Mouse (Mus musculus) midbrain, embryonic 10.5 days (tissue): ENCODE data around the gene Zdhhc22. TPM values are rescaled to one million over a fixed set of nuclear protein-coding genes. Genes with fewer than 3 reads are reported as not detected.

Experiments used
- DNase-seq: peaks from one replicate; pipeline ENCODE4 v3.0.0-alpha.2; 2017; ENCODE audit warnings: low spot score
- H3K27ac ChIP-seq: fragments of 300-500 bp; sonication (generic); replicated peaks from 2 replicates; pipeline ENCODE4 v1.5.1; 2016; ENCODE audit warnings: mild to moderate bottlenecking
- H3K27me3 ChIP-seq: fragments of 300-500 bp; sonication (generic); 2 replicates; pipeline ENCODE4 v1.6.1; 2016; ENCODE audit warnings: low read depth, mild to moderate bottlenecking; ENCODE audit not compliant: poor library complexity, severe bottlenecking
- H3K36me3 ChIP-seq: fragments of 300-500 bp; sonication (generic); 2 replicates; pipeline ENCODE4 v1.6.1; 2016; ENCODE audit warnings: mild to moderate bottlenecking, moderate library complexity
- H3K4me1 ChIP-seq: fragments of 300-500 bp; sonication (generic); 2 replicates; pipeline ENCODE4 v1.6.1; 2016
- H3K4me3 ChIP-seq: fragments of 300-500 bp; sonication (generic); 2 replicates; pipeline ENCODE4 v1.5.1; 2016; ENCODE audit warnings: mild to moderate bottlenecking, moderate library complexity
- H3K9me3 ChIP-seq: fragments of 300-500 bp; sonication (generic); replicated peaks from 2 replicates; pipeline ENCODE4 v1.6.1; 2016; ENCODE audit warnings: mild to moderate bottlenecking
- WGBS: fragments of 180-500 bp; shearing (Covaris S2); methylation state at CpG from one replicate; pipeline ENCODE4 v1.1.7; 2016; 5-methylcytosine and 5-hydroxymethylcytosine counted together
- polyA plus RNA-seq: library from polyadenylated mRNA; unstranded; fragments of >200 nt; fragmentation: Nextera tagmentation; extraction: Ambion mirVana; gene quantifications from 2 replicates; pipeline ENCODE4 v1.2.1, GENCODE M21; 2016

The Zdhhc22 gene
- polyA plus RNA-seq, 1 experiment from 2014 or later = 0.15 TPM

DNA sequence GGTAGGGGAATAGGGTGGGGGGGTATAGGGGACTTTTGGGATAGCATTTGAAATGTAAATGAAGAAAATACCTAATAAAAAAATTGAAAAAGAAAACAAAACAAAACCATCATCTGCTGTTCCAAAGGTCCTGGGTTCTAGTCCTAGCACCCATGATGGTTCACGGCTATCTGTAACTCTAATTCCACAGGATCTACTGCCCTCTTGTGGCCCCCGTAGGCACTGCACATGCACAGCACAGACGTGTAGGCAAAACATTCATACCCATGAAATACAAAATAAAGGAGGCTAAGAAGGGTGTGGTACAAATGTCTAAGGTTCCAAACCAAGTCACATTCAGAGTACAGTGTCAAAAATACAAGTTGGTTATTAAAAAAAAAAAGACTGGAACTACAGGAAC is 26.8 kb upstream of the Zdhhc22 start:
- peak; percentile 22 for DNase-seq
- no peak overlapping the region for H3K4me3 ChIP-seq
- H3K9me3 ChIP-seq = no peaks in the 10 kb centered on the region
- no peak overlapping the region for H3K27ac ChIP-seq
- H3K36me3 ChIP-seq = no peaks in the 10 kb centered on the region
- WGBS = 44% methylated on average over 3 of the region's 3 CpGs
- H3K27me3 ChIP-seq = no peaks in the 10 kb centered on the region
- H3K4me1 ChIP-seq = no peaks in the 10 kb centered on the region

DNA sequence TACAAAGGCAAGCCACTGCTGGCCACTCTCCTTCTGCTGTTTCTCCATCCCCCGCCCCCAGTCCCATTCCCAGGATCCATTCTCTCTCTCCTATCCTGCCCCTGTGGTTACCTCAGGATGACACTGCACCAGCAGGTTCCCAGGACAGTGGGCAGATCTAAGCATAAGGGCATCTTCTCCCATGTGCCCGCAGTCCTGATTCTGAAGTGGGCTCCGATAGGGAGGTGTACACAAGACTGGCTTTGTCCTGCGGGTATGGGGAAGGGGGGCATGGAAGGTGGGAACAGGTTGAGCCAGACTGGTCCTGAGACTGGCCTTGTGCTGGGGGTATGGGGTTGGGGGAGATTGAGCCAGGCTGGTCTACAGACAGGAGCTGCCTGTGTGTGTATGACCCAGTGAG is 14.4 kb upstream of the Zdhhc22 start:
- Histone ChIP-seq H3K9me3 (no peaks in the 10 kb centered on the region), H3K27ac (no peak overlapping the region), H3K4me3 (no peak overlapping the region), H3K4me1 (peaks cover 24% of the 10 kb centered on the region), H3K27me3 (no peaks in the 10 kb centered on the region), H3K36me3 (no peaks in the 10 kb centered on the region)
- DNase-seq = no peak
- WGBS = 87% methylated on average over 4 of the region's 4 CpGs

- no peaks in the 10 kb centered on the region for H3K36me3 ChIP-seq
- H3K9me3 ChIP-seq = no peaks in the 10 kb centered on the region
- 63% methylated on average over 3 of the region's 3 CpGs for WGBS
- H3K4me3 ChIP-seq = no peak overlapping the region
- no peaks in the 10 kb centered on the region for H3K27me3 ChIP-seq
- peaks cover 26% of the 10 kb centered on the region for H3K4me1 ChIP-seq
- no peak for DNase-seq
- no peak overlapping the region for H3K27ac ChIP-seq
Measured at GRCm38 (mm10) chr12:87003606-87004005, 13.4 kb upstream of the Zdhhc22 start.

GRCm38 (mm10) chr12:87002815-87003214 is 12.6 kb upstream of the Zdhhc22 start:
- WGBS = 75% methylated on average over 7 of the region's 7 CpGs
- DNase-seq = no peak

GRCm38 (mm10) chr12:87002209-87002608 is 12.0 kb upstream of the Zdhhc22 start:
- H3K4me3 ChIP-seq = no peak overlapping the region
- no peaks in the 10 kb centered on the region for H3K27me3 ChIP-seq
- 68% methylated on average over 7 of the region's 7 CpGs for WGBS
- no peaks in the 10 kb centered on the region for H3K9me3 ChIP-seq
- H3K27ac ChIP-seq = no peak overlapping the region
- no peaks in the 10 kb centered on the region for H3K36me3 ChIP-seq
- DNase-seq = no peak
- H3K4me1 ChIP-seq = peaks cover 26% of the 10 kb centered on the region

More at GRCm38 (mm10) chr12:87002815-87003214, 12.6 kb upstream of the Zdhhc22 start:
- Histone ChIP-seq H3K27me3 (no peaks in the 10 kb centered on the region), H3K9me3 (no peaks in the 10 kb centered on the region), H3K4me3 (no peak overlapping the region), H3K27ac (no peak overlapping the region), H3K4me1 (peaks cover 26% of the 10 kb centered on the region), H3K36me3 (no peaks in the 10 kb centered on the region)

- H3K9me3 ChIP-seq = no peaks in the 10 kb centered on the region
- H3K4me3 ChIP-seq = no peak overlapping the region
- 59% methylated on average over 6 of the region's 6 CpGs for WGBS
- DNase-seq = no peak
- H3K27ac ChIP-seq = no peak overlapping the region
- no peaks in the 10 kb centered on the region for H3K36me3 ChIP-seq
- H3K4me1 ChIP-seq = peaks cover 25% of the 10 kb centered on the region
- H3K27me3 ChIP-seq = no peaks in the 10 kb centered on the region
Measured at GRCm38 (mm10) chr12:87000840-87001176, 10.6 kb upstream of the Zdhhc22 start.

DNA sequence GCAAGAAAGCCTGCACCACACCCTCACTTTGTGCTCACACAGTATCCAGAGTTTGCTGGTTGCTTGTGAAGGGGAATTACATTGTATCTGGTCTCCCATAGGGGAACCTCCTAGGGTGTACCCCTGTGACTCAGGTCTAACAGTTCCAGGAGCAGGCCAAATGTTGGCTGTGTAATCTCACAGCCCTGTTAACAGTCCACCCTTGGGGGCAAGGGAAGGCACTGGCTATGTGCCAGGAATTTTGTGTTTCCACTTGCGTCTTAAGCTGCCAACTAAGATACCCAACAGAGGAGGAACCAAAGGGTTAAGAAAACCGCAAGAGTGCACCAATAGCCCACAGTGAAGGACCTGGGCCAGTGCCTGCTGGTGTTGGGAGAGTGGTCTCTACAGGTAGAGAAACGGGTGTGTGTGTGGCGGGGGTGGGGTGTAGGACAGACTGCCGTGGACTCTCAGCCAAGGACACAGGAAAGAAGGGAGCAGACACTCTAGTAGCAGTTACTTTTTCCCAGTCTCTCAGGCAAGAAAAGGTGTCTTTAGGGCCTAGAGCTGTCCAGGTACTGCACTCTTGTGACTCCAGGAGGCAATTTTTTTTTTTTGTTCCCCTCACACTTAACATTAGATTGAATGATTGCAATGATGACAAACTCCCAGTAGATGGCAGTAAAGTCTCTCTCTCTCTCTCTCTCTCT is 10.1 kb upstream of the Zdhhc22 start:
- 63% methylated on average over 5 of the region's 5 CpGs for WGBS
- Histone ChIP-seq H3K27ac (no peak overlapping the region), H3K4me3 (no peak overlapping the region), H3K9me3 (no peaks in the 10 kb centered on the region), H3K4me1 (peaks cover 20% of the 10 kb centered on the region), H3K36me3 (no peaks in the 10 kb centered on the region), H3K27me3 (peaks cover 1% of the 10 kb centered on the region; the same call in 1 of the 2 replicates)
- no peak for DNase-seq

- 77% methylated on average over 10 of the region's 10 CpGs for WGBS
- Histone ChIP-seq H3K9me3 (no peaks in the 10 kb centered on the region), H3K27me3 (peaks cover 10% of the 10 kb centered on the region; the same call in 1 of the 2 replicates), H3K4me3 (no peak overlapping the region), H3K27ac (no peak overlapping the region), H3K4me1 (peaks cover 22% of the 10 kb centered on the region), H3K36me3 (no peaks in the 10 kb centered on the region)
- no peak for DNase-seq
Measured at GRCm38 (mm10) chr12:86999283-86999820, 9.1 kb upstream of the Zdhhc22 start.

DNA sequence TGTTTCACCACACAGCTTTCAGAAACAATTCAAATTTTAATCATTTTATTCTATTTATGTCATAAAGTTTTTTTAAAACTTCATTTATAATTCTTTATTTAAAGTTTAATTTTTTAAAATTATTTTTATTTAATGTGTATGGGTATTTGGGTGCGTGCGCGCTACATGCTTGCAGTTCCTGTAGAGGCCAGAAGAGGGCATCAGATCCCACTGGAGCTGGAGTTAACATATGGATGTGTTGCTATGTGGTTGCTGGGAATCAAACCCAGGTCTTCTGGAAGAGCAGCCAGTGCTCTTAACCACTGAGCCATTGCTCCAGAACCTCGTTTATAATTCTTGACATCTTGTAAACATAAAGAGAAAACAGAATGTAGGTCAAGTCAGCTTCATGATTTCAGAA is 8.5 kb upstream of the Zdhhc22 start:
- no peaks in the 10 kb centered on the region for H3K9me3 ChIP-seq
- H3K36me3 ChIP-seq = no peaks in the 10 kb centered on the region
- 87% methylated on average over 4 of the region's 4 CpGs for WGBS
- H3K27ac ChIP-seq = no peak overlapping the region
- no peak for DNase-seq
- peaks cover 24% of the 10 kb centered on the region for H3K4me1 ChIP-seq
- H3K4me3 ChIP-seq = no peak overlapping the region
- H3K27me3 ChIP-seq = peaks cover 10% of the 10 kb centered on the region; the same call in 1 of the 2 replicates

- Histone ChIP-seq H3K9me3 (no peaks in the 10 kb centered on the region), H3K36me3 (no peaks in the 10 kb centered on the region), H3K4me1 (peaks cover 32% of the 10 kb centered on the region), H3K27me3 (peaks cover 28% of the 10 kb centered on the region), H3K27ac (no peak overlapping the region), H3K4me3 (no peak overlapping the region)
- 80% methylated on average over 6 of the region's 6 CpGs for WGBS
- no peak for DNase-seq
Measured at GRCm38 (mm10) chr12:86995931-86996330, 5.7 kb upstream of the Zdhhc22 start.

- Histone ChIP-seq H3K4me3 (no peak overlapping the region), H3K36me3 (no peaks in the 10 kb centered on the region), H3K9me3 (no peaks in the 10 kb centered on the region), H3K27ac (no peak overlapping the region), H3K4me1 (peaks cover 36% of the 10 kb centered on the region), H3K27me3 (peaks cover 40% of the 10 kb centered on the region)
- 46% methylated on average over 3 of the region's 3 CpGs for WGBS
- DNase-seq = no peak
Measured at GRCm38 (mm10) chr12:86994776-86995175, 4.5 kb upstream of the Zdhhc22 start.

GRCm38 (mm10) chr12:86994166-86994565 is 3.9 kb upstream of the Zdhhc22 start:
- Histone ChIP-seq H3K4me3 (no peak overlapping the region), H3K36me3 (no peaks in the 10 kb centered on the region), H3K27ac (no peak overlapping the region), H3K27me3 (peaks cover 46% of the 10 kb centered on the region), H3K4me1 (peaks cover 39% of the 10 kb centered on the region), H3K9me3 (no peaks in the 10 kb centered on the region)
- DNase-seq = no peak
- WGBS = 45% methylated on average over 4 of the region's 4 CpGs

GRCm38 (mm10) chr12:86990755-86991110 is 503 bp upstream of the Zdhhc22 start:
- H3K4me3 ChIP-seq = peak overlapping the region; percentile 70
- 46% methylated on average over 2 of the region's 2 CpGs for WGBS
- H3K36me3 ChIP-seq = no peaks in the 10 kb centered on the region
- peak overlapping the region; percentile 70; the same call in 1 of the 2 replicates for H3K27ac ChIP-seq
- H3K9me3 ChIP-seq = no peaks in the 10 kb centered on the region
- peaks cover 43% of the 10 kb centered on the region for H3K4me1 ChIP-seq
- DNase-seq = no peak
- H3K27me3 ChIP-seq = peaks cover 80% of the 10 kb centered on the region
